Mouse (Mus musculus) brain, adult 2 months (tissue): Measurements from ENCODE around the gene Pdzrn4.

ENCODE experiments used
- DNase-seq: peaks from one replicate; pipeline ENCODE4 v3.0.0; 2011; ENCODE audit warnings: low read depth, low spot score

The Pdzrn4 gene

GRCm38 (mm10) chr15:92584357-92585138, 187.9 kb downstream of the Pdzrn4 start:
- DNase-seq = no peak

- peak; percentile 78 for DNase-seq
These were observed 190.8 kb downstream of the Pdzrn4 start for GRCm38 (mm10) chr15:92587431-92587830.

GRCm38 (mm10) chr15:92594721-92595120, 198.0 kb downstream of the Pdzrn4 start:
- DNase-seq = peak; percentile 58

GRCm38 (mm10) chr15:92597011-92597780, 200.5 kb downstream of the Pdzrn4 start:
- DNase-seq = peak; percentile 54

- peak; percentile 76 for DNase-seq
These were observed 202.0 kb downstream of the Pdzrn4 start for GRCm38 (mm10) chr15:92598380-92599295.

GRCm38 (mm10) chr15:92599381-92599780, 202.7 kb downstream of the Pdzrn4 start:
- DNase-seq = no peak

GRCm38 (mm10) chr15:92610866-92611265, 214.2 kb downstream of the Pdzrn4 start:
- DNase-seq = no peak

GRCm38 (mm10) chr15:92612386-92612785, 215.7 kb downstream of the Pdzrn4 start:
- no peak for DNase-seq

GRCm38 (mm10) chr15:92613228-92613627, 216.5 kb downstream of the Pdzrn4 start:
- DNase-seq = no peak

- peak; percentile 95 for DNase-seq
These were observed 225.1 kb downstream of the Pdzrn4 start for GRCm38 (mm10) chr15:92621731-92622234.

GRCm38 (mm10) chr15:92622323-92622722, 225.6 kb downstream of the Pdzrn4 start:
- no peak for DNase-seq

GRCm38 (mm10) chr15:92629172-92629571, 232.5 kb downstream of the Pdzrn4 start:
- no peak for DNase-seq

GRCm38 (mm10) chr15:92634044-92634610, 237.4 kb downstream of the Pdzrn4 start:
- peak; percentile 68 for DNase-seq

GRCm38 (mm10) chr15:92640212-92641082, 243.8 kb downstream of the Pdzrn4 start:
- peak; percentile 43 for DNase-seq

- no peak for DNase-seq
These were observed 274.8 kb downstream of the Pdzrn4 start for GRCm38 (mm10) chr15:92671279-92672051.

- no peak for DNase-seq
These were observed 279.4 kb downstream of the Pdzrn4 start for GRCm38 (mm10) chr15:92676096-92676495.

- DNase-seq = no peak
These were observed 281.7 kb downstream of the Pdzrn4 start for GRCm38 (mm10) chr15:92678377-92678776.

- DNase-seq = no peak
These were observed 282.9 kb downstream of the Pdzrn4 start for GRCm38 (mm10) chr15:92679541-92679940.

- DNase-seq = no peak
These were observed 299.7 kb downstream of the Pdzrn4 start for GRCm38 (mm10) chr15:92696276-92696956.
